Mouse (Mus musculus) spleen, postnatal 36 days (tissue): ENCODE results near the gene Gm3618.
"Not testable (repeated sequence)": the region's sequence is repeated elsewhere in the genome, so short reads cannot be mapped to it uniquely, and the experiment has no call there.

Source experiments
- DNase-seq, 2 experiments: peaks; one replicate each; pipeline ENCODE4 v3.0.0; 2022; ENCODE audit warnings: low spot score in 2 of 2, mixed read lengths in 1 of 2

Gm3618 gene

DNA sequence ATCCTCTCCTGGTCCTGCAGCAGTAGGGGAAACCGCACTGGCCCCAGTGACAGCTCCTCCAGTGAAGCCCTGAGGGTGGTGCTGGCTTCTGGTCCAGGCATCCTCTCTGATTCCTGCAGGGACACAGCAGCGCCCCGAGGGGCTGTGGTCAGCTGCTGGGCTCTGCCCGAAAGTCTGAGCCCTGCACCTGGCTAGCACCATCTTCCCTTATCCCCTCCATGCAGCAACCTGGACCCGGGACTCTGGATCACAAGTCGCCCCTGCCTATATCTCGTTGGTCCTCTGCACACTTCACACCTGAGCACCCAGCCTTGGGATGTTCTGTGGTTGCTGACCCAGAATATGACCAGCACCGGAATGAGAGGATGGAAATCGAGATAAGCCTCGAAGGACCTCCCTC is at the start of gene Gm3618:
Gene Gm3618 (minus strand): TSS at position 101 of the 400 bp plus-strand sequence.
- DNase-seq, result not testable (repeated sequence)

DNA sequence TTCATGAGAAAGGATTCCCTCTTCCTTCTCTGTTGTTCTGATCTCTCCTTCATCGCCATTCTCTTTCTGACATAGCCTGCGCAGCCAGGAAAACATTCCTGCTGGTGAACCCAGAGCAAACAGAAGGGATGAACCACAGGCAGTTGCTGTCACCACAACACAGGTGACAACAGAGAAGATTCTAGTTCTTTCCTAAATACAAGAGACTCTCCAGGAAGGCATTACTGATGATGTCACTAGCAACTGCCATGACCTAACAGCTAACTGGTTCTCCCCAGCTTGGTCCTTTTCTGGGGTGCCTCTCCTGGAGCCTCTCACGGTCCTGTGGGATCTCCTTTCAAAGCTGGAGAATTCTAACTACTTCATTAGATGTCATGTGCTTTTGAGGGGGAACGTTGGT is 46.7 kb upstream of the Gm3618 start, which contains the start of gene Gm16440:
Gene Gm16440 (minus strand): TSS at position 101 of the 400 bp plus-strand sequence.
- not testable (repeated sequence) for DNase-seq

DNA sequence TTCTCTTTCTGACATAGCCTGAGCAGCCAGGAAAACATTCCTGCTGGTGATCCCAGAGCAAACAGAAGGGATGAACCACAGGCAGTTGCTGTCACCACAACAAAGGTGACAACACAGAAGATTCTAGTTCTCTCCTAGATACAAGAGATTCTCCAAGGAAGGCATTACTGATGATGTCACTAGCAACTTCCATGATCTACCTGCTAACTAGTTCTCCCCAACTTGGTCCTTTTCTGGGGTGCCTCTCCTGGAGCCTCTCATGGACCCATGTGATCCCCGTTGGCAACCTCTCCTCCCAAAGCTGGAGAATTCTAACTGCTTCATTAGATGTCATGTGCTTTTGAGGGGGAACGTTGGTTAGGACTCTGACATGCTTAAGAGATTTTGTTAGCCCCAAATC is 38.7 kb downstream of the Gm3618 start, which contains the start of gene Gm21103:
Gene Gm21103 (minus strand): TSS at position 101 of the 400 bp plus-strand sequence.
- not testable (repeated sequence) for DNase-seq

DNA sequence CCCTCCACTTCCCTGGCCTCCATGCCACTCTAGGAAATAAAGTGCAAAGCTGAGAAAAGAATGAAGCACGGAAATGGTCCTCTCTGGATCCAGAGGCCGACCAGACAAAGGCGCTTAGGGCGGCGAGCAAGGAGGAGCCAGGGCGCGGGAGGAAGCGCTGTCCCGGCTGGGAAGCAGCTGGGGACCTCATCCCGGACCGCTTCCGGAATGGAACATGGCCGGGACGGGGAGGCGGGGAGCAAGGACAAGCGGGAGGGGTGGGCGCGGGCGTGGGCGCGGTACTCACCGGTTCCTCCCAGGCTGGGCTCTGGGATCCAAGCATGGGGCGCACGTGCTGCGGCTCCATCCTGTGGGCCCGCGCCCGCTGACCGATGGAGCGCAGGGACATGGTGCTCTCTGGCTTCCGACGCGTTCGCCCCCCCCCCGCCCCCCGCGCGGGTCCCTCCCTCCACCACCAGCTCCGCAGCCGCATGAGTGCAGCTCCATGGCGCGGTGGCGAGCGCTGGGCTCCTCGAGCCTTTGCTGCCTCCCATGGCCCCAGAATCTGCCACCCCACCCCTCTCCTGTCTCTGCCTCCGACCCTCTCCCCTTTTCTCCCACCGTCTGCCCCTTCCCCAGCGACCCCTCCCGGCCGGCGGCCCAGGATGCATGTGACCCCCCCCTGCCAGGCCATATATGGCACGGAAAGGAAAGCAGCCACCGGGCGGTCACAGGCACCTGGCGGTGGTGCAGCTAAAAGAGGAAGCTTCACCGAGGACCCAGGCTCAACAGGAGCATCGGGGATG is 56.4 kb downstream of the Gm3618 start, which contains the start of gene Gm3411:
Gene Gm3411 (minus strand): TSS at position 320 of the 785 bp plus-strand sequence.
- DNase-seq, result peak; percentile 0 to 1
